Mouse (Mus musculus): Measurements from ENCODE around the gene Sult1b1.

DNA sequence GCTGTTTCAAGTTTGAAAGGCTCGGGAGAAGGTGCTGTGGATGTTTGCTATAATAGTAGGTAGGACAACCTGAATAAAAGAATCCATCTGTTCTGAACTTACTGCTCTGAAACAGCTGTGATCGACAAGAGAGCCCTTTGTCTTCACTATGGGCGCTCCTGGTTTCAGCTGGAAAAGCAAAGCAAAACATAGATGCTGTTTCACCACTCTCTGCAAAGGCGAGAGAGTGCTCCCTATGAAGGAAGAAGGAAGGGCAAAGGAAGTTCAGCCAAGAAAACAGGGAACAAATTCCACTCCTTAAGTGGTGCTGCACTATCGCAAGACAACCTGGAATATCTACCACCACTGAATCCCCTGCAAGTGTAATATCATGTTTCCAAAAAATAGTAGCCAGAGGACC, 35.5 kb upstream of the Sult1b1 start:
- TF ChIP-seq CTCF (IDR thresholded peaks at IDR 0.05; ENCODE audit: borderline replicate concordance, insufficient read depth, low read depth, low read length) (no peak), POLR2A (IDR thresholded peaks at IDR 0.05; ENCODE audit: borderline replicate concordance, insufficient read depth, low read length) (no peak)
